Mouse (Mus musculus) intestine, embryonic 15.5 days (tissue): ENCODE data around the gene Nmt1. TPM values are rescaled to one million over a fixed set of nuclear protein-coding genes. Genes with fewer than 3 reads are reported as not detected.

Experiments used
- ATAC-seq: fragments of 200-750 bp; cut with Nextera tagmentation; 2 replicates; pipeline ENCODE4 v1.8.0; 2017; ENCODE audit warnings: moderate TSS enrichment, moderate library complexity
- H3K27ac ChIP-seq: fragments of 300-500 bp; sonication (generic); 2 replicates; pipeline ENCODE4 v1.5.1; 2015; ENCODE audit warnings: mild to moderate bottlenecking, inconsistent platforms
- H3K27me3 ChIP-seq: fragments of 300-500 bp; sonication (generic); replicated peaks from 2 replicates; pipeline ENCODE4 v1.6.1; 2015; ENCODE audit warnings: inconsistent platforms
- H3K36me3 ChIP-seq: fragments of 300-500 bp; sonication (generic); 2 replicates; pipeline ENCODE4 v1.6.1; 2015; ENCODE audit warnings: inconsistent platforms
- H3K4me1 ChIP-seq: fragments of 300-500 bp; sonication (generic); replicated peaks from 2 replicates; pipeline ENCODE4 v1.6.1; 2015; ENCODE audit warnings: inconsistent platforms
- H3K4me2 ChIP-seq: fragments of 300-500 bp; sonication (generic); replicated peaks from 2 replicates; pipeline ENCODE4 v1.6.1; 2015; ENCODE audit warnings: mild to moderate bottlenecking, inconsistent platforms
- H3K4me3 ChIP-seq: fragments of 300-500 bp; sonication (generic); replicated peaks from 2 replicates; pipeline ENCODE4 v1.5.1; 2015; ENCODE audit warnings: inconsistent platforms
- H3K9ac ChIP-seq: fragments of 300-500 bp; sonication (generic); 2 replicates; pipeline ENCODE4 v1.6.1; 2015; ENCODE audit warnings: inconsistent platforms
- H3K9me3 ChIP-seq: fragments of 300-500 bp; sonication (generic); 2 replicates; pipeline ENCODE4 v1.6.1; 2016; ENCODE audit warnings: inconsistent platforms
- WGBS: fragments of 180-500 bp; shearing (Covaris S2); methylation state at CpG from one replicate; pipeline ENCODE4 v1.1.7; 2015; 5-methylcytosine and 5-hydroxymethylcytosine counted together
- polyA plus RNA-seq: library from polyadenylated mRNA; unstranded; fragments of >200 nt; fragmentation: Nextera tagmentation; extraction: Ambion mirVana; gene quantifications from 2 replicates; pipeline ENCODE4 v1.2.1, GENCODE M21; 2015

Nmt1 gene
- polyA plus RNA-seq, 1 experiment from 2014 or later: 66.6 TPM

GRCm38 (mm10) chr11:103105180-103105725 lies 77.3 kb downstream of the Nmt1 start:
- Histone ChIP-seq H3K9ac (no peak overlapping the region), H3K27ac (no peak overlapping the region), H3K4me1 (peaks cover 26% of the 10 kb centered on the region), H3K27me3 (peaks cover 9% of the 10 kb centered on the region; the same call in 1 of the 2 replicates), H3K4me2 (peak overlapping the region; percentile 31; the same call in 1 of the 2 replicates), H3K36me3 (peaks cover 3% of the 10 kb centered on the region; the same call in 1 of the 2 replicates), H3K4me3 (no peak overlapping the region), H3K9me3 (no peaks in the 10 kb centered on the region)
- WGBS: 50% methylated on average over 14 of the region's 14 CpGs
- no peak for ATAC-seq

- peaks cover 6% of the 10 kb centered on the region; the same call in 1 of the 2 replicates for H3K27me3 ChIP-seq
- no peak overlapping the region for H3K27ac ChIP-seq
- no peak for ATAC-seq
- H3K4me1 ChIP-seq: peaks cover 26% of the 10 kb centered on the region
- 81% methylated on average over 6 of the region's 6 CpGs for WGBS
- peaks cover 3% of the 10 kb centered on the region; the same call in 1 of the 2 replicates for H3K36me3 ChIP-seq
- H3K4me3 ChIP-seq: no peak overlapping the region
- no peak overlapping the region for H3K9ac ChIP-seq
- peak overlapping the region; percentile 14; the same call in 1 of the 2 replicates for H3K4me2 ChIP-seq
- H3K9me3 ChIP-seq: no peaks in the 10 kb centered on the region
Observed at GRCm38 (mm10) chr11:103105810-103106209, 77.8 kb downstream of the Nmt1 start.

DNA sequence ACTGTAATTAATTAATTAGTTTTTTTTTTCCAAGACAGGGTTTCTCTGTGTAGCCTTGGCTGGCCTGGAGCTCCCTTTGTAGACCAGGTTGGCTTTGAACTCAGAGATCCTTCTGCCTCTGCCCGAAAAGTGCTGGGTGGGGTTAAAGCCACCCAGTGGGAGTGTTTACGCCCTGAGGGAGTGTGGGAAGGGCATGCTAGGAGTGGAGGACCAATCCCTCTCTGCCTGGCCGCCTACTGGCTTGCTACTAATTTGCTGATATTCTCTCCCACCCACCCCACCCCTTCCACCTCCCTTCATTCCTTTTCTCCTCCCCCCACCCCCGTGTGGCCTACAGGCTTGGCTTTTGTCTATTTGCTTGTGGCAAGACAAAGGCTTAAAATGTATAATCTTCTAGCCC lies 78.4 kb downstream of the Nmt1 start:
- H3K27me3 ChIP-seq: peaks cover under 1% of the 10 kb centered on the region; the same call in 1 of the 2 replicates
- no peaks in the 10 kb centered on the region for H3K9me3 ChIP-seq
- no peak overlapping the region for H3K4me2 ChIP-seq
- no peak overlapping the region for H3K4me3 ChIP-seq
- H3K4me1 ChIP-seq: peaks cover 22% of the 10 kb centered on the region
- ATAC-seq: no peak
- WGBS: 76% methylated on average over 4 of the region's 4 CpGs
- H3K9ac ChIP-seq: no peak overlapping the region
- no peak overlapping the region for H3K27ac ChIP-seq
- H3K36me3 ChIP-seq: peaks cover 3% of the 10 kb centered on the region; the same call in 1 of the 2 replicates

GRCm38 (mm10) chr11:103111301-103111700 lies 83.3 kb downstream of the Nmt1 start:
- Histone ChIP-seq H3K27ac (no peak overlapping the region), H3K9ac (0 out of 2 replicates have a peak overlapping the region, but pooled peaks have one; percentile 55)
- WGBS: 16% methylated on average over 10 of the region's 10 CpGs

DNA sequence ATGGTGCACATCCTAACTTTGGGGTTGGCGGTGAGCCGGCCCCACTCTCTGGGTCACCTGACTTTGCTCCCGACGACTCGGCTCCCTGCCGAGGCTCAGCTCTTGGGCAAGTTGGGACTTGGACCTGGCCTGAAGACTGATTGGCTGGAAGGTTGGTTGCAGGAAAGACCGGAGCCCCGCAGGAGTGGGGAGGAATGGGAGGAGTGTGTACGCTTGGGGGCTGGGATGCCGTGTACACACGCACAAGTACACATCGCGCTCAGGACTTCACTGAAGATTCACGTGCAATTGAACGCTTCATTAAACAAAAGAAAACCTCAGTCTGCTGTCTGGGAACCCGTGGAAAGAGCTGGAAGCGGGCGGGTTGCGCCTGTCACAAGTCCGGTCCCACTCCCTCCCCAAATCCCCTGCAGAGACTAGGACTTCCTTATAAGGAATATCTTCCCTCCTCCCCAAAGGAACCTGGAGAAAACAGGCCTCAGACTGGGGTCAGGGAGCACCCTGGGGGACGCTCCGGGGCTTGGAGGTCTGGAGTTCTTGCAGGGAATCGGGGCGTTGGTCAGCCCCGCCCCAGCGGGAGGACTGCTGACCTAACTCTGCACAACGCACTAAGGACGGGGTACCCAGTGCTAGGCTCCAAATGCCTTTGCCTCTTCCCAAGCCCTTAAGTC lies 84.0 kb downstream of the Nmt1 start:
- no peaks in the 10 kb centered on the region for H3K27me3 ChIP-seq
- peak overlapping the region; percentile 38 for H3K4me3 ChIP-seq
- peak overlapping the region; percentile 55 for H3K9ac ChIP-seq
- H3K4me2 ChIP-seq: peak overlapping the region; percentile 82
- no peaks in the 10 kb centered on the region for H3K9me3 ChIP-seq
- H3K4me1 ChIP-seq: peaks cover 21% of the 10 kb centered on the region; the same call in 1 of the 2 replicates
- ATAC-seq: peak; percentile 32
- peak overlapping the region; percentile 45 for H3K27ac ChIP-seq
- H3K36me3 ChIP-seq: no peaks in the 10 kb centered on the region; the same call in 1 of the 2 replicates
- 2% methylated on average over 28 of the region's 28 CpGs for WGBS

More at GRCm38 (mm10) chr11:103111301-103111700, 83.3 kb downstream of the Nmt1 start:
- ATAC-seq: no peak
- Histone ChIP-seq H3K4me3 (peak overlapping the region; percentile 38), H3K27me3 (no peaks in the 10 kb centered on the region), H3K4me2 (peak overlapping the region; percentile 82), H3K9me3 (no peaks in the 10 kb centered on the region), H3K36me3 (peaks cover 3% of the 10 kb centered on the region; the same call in 1 of the 2 replicates), H3K4me1 (peaks cover 21% of the 10 kb centered on the region; the same call in 1 of the 2 replicates)

DNA sequence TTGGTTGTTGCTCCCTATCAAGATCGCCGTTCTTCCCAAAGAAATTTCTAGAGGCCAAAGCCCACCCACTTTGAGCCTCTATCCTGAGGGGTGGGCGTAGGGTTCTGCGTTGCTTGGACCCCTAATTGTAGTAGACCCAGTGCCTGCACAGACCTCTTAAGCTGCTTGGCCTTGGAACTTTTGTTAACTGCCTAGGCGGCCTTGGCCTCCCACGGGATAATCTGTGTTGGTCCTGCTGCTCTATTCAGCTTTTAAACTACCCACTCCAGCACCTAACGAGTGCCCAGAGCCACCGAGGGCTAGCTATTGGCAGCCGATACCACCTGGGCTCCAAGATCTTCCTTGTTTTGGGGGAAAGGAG lies 84.5 kb downstream of the Nmt1 start:
- no peak for ATAC-seq
- peak overlapping the region; percentile 55; the same call in 1 of the 2 replicates for H3K9ac ChIP-seq
- 34% methylated on average over 9 of the region's 9 CpGs for WGBS

DNA sequence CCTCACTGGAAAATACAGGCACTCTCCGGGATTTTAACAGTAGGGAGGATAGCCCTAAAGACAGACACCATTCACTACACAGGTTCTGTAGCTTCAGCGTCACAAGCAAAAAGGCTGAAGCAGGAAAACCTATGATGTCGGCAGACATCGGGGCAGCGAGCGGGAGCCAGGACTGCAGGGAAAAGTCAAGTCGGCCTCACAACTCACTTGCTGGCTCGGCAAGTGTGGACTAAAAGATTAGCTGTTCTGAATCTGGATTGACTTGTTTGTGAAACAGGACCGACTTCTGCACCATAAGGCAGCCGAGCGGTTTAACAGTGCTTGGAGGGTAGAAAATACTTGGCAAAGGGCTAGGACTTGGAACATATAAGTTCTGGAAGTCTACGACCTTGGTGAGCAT lies 85.0 kb downstream of the Nmt1 start:
- H3K9me3 ChIP-seq: no peaks in the 10 kb centered on the region
- no peak overlapping the region for H3K9ac ChIP-seq
- peak overlapping the region; percentile 82; the same call in 1 of the 2 replicates for H3K4me2 ChIP-seq
- no peaks in the 10 kb centered on the region for H3K27me3 ChIP-seq
- no peak overlapping the region for H3K4me3 ChIP-seq
- 0 out of 2 replicates have a peak overlapping the region, but pooled peaks have one; percentile 45 for H3K27ac ChIP-seq
- WGBS: 55% methylated on average over 12 of the region's 12 CpGs
- ATAC-seq: no peak
- H3K36me3 ChIP-seq: no peaks in the 10 kb centered on the region; the same call in 1 of the 2 replicates
- H3K4me1 ChIP-seq: peaks cover 21% of the 10 kb centered on the region; the same call in 1 of the 2 replicates

More for the DNA sequence above, 84.5 kb downstream of the Nmt1 start:
- H3K36me3 ChIP-seq: no peaks in the 10 kb centered on the region; the same call in 1 of the 2 replicates
- H3K4me1 ChIP-seq: peaks cover 21% of the 10 kb centered on the region; the same call in 1 of the 2 replicates
- H3K27me3 ChIP-seq: no peaks in the 10 kb centered on the region
- peak overlapping the region; percentile 45 for H3K27ac ChIP-seq
- no peaks in the 10 kb centered on the region for H3K9me3 ChIP-seq
- H3K4me3 ChIP-seq: peak overlapping the region; percentile 38
- peak overlapping the region; percentile 82 for H3K4me2 ChIP-seq

- no peak for ATAC-seq
- 73% methylated on average over 4 of the region's 4 CpGs for WGBS
Observed at GRCm38 (mm10) chr11:103113771-103114170, 85.8 kb downstream of the Nmt1 start.

DNA sequence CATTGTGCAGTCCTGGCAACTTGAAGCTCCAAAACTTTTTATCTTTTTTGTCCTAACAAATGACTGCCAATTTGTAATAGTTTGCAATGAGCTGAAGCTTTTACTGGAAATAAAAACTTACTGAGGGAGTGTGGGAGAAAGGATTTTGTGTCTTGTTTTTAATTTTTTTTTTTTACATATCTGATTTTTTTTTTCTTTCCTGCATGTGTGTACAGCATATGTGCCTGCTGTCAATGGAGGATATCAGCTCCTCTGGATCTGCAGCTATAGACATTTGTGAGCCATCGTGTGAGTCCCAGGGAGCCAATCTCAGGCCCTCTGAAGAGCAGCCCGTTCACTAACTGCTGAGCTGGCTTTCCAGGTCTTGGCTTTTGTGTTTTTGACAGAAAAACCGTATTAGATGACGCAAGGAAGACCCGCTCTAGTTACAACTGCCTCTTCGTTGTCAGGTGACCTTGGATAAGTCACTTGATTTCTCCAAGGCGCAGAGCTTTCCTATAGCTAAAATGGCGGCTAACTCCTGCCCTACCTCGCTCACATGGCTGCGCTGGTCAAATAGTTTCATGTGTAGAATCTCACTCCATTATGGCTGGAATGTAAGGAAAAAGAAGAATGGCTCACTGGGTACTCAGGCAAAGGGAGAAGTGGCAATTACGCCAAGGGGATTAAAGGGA lies 86.4 kb downstream of the Nmt1 start:
- WGBS: 88% methylated on average over 11 of the region's 11 CpGs
- Histone ChIP-seq H3K4me1 (peaks cover 28% of the 10 kb centered on the region), H3K27me3 (no peaks in the 10 kb centered on the region), H3K4me3 (peak overlapping the region; percentile 70), H3K36me3 (no peaks in the 10 kb centered on the region), H3K27ac (peak overlapping the region; percentile 95), H3K9ac (peak overlapping the region; percentile 90), H3K4me2 (peak overlapping the region; percentile 72), H3K9me3 (no peaks in the 10 kb centered on the region)
- ATAC-seq: no peak

More at GRCm38 (mm10) chr11:103113771-103114170, 85.8 kb downstream of the Nmt1 start:
- Histone ChIP-seq H3K9me3 (no peaks in the 10 kb centered on the region), H3K27me3 (no peaks in the 10 kb centered on the region), H3K4me1 (peaks cover 25% of the 10 kb centered on the region), H3K9ac (no peak overlapping the region), H3K4me3 (no peak overlapping the region), H3K36me3 (no peaks in the 10 kb centered on the region; the same call in 1 of the 2 replicates), H3K4me2 (no peak overlapping the region), H3K27ac (no peak overlapping the region)

DNA sequence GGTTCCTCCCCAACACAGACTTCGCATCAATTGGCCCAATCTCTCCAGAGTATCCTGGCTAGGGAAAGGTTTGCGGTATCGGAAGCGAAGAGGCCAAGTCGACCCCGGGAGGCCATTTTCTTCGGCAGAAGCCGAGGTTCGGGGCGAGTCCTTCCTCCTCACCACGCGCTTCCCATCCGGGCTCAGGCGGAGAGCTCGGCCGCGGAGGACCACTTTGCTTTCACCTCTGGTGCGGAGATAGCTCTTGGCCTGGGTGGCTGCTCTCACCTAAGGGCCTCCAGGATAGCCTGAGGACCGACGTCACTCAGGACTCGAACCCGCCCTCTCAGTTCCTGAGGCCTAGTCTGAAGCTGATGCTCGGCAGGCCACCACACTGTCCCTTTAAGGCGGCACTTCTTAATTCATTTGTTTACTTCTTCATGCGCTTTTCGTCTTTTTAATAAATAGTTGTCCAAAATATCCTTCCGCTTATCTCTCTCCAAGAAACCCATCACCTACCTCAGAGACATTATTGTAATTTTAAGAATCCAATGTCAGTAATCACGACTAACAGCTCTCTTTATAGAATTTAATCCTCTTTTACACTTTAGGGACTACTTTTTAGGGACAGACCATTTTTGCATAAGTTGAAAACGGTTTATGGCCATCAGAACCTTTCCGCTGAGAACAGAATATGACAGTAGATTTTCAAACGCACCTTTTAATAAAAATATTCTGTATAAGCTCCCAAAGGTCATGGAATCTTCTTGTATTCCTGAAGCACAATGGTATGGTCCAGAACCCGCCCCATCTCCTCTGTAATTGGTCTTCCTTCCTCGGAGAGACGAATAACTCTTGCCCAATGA lies 87.4 kb downstream of the Nmt1 start:
- peak; percentile 73 for ATAC-seq
- no peaks in the 10 kb centered on the region for H3K9me3 ChIP-seq
- H3K36me3 ChIP-seq: no peaks in the 10 kb centered on the region
- H3K4me2 ChIP-seq: peak overlapping the region; percentile 72
- under 1% methylated on average over 34 of the region's 34 CpGs for WGBS
- no peaks in the 10 kb centered on the region for H3K27me3 ChIP-seq
- H3K27ac ChIP-seq: peak overlapping the region; percentile 95
- H3K9ac ChIP-seq: peak overlapping the region; percentile 90
- peak overlapping the region; percentile 70 for H3K4me3 ChIP-seq
- peaks cover 28% of the 10 kb centered on the region for H3K4me1 ChIP-seq

DNA sequence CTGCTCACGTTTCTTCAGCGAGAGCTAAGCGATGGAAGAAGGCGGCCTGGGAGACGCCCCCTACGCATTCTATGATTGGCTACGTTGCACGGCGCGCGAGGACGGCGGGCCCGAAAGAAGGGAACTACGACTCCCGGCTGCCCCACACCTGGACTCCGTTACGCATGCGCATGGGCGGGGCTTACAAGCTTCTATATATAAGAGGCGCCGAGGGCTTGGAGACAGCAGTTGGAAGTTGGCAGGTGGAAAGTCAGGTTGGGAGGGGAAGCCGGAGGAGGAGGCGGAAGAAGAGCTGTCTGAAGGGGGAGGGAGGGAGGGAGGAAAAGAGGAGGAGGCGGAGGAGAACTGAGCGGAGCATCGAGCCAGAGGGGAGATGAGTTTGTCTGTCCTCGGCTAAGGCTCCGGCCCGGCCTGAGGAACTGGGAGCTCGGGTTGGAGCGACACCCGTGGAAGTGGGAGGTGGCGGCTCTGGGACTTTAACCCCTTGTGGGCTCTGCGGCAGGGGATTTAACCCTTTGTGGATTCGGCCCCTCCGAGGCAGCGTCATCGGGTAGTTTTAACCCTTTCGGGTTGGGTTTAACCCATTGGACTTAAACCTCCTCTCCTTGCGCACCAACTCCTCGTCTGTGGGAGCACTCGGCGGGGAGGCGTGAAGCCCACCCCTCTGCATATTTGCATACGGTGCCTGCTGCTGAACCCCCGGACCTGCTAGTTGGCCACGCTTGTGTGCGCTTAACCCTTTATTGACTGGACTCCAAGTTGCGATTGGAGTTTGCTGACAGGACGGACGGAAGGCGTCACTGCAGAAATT lies 88.2 kb downstream of the Nmt1 start, which contains the start of gene Hexim1:
Hexim1 (plus strand) TSS at position 224 of the 811 bp plus-strand sequence.
- H3K4me2 ChIP-seq: peak within 1 kb of the TSS; percentile 91
- WGBS: under 1% methylated on average over 53 of the region's 53 CpGs
- peak within 1 kb of the TSS; percentile 70 for H3K4me3 ChIP-seq
- peak; percentile 93 for ATAC-seq
- H3K36me3 ChIP-seq: no peaks in the 10 kb centered on the region
- H3K27me3 ChIP-seq: no peaks in the 10 kb centered on the region
- peak within 1 kb of the TSS; percentile 90 for H3K9ac ChIP-seq
- peaks cover 28% of the 10 kb centered on the region for H3K4me1 ChIP-seq
- H3K9me3 ChIP-seq: no peaks in the 10 kb centered on the region
- H3K27ac ChIP-seq: peak within 1 kb of the TSS; percentile 95
